Mouse (Mus musculus) ovary, postnatal 36 days (tissue): ENCODE measurements around the gene Hyal3.

Experiments used
- DNase-seq: peaks from one replicate; pipeline ENCODE4 v3.0.0; 2022; ENCODE audit warnings: low spot score, mixed read lengths

Hyal3 gene

DNA sequence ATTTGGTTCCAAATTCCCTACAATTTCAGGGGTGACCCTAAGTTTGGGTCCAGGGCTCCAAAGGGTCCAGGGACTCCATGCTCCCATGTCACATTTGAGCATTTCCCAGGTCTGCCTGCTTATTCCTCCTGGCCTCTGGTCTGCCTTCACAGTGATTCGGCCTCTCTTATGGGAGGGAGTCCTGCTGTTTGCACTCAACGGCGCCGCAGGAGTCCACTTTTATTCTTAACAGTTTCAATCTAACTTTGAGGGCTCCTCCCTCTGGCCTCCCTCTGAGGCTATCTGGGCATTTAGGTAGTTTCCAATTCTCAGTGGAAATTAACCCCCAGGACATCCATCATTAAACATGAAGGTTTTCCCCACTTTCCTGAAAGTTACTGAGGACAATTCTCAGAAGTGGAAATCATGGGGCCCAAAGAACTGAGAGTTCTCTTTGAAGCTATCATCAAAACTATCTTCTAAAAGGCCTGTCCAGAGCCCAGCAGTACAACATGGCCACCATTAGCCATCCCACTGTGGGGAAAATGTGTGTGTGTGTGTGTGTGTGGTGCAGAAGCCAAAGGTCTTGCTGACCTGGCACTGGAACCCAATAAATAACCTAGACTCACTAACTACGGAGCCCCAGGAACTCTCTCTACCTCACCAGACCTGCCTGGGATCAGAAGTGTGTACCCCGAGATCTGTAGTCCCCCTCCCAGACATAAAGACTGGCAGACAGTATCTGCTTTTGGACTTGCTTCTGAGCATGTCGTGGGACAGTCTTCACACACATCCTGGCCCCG is 13.9 kb downstream of the Hyal3 start:
- no peak for DNase-seq

GRCm38 (mm10) chr9:107596619-107597569 is 16.3 kb downstream of the Hyal3 start:
- no peak for DNase-seq

- no peak for DNase-seq
Measured at GRCm38 (mm10) chr9:107598385-107598784, 17.8 kb downstream of the Hyal3 start.

GRCm38 (mm10) chr9:107599433-107599832 is 18.8 kb downstream of the Hyal3 start:
- no peak for DNase-seq

- DNase-seq: no peak
Measured at GRCm38 (mm10) chr9:107599842-107600241, 19.2 kb downstream of the Hyal3 start.

DNA sequence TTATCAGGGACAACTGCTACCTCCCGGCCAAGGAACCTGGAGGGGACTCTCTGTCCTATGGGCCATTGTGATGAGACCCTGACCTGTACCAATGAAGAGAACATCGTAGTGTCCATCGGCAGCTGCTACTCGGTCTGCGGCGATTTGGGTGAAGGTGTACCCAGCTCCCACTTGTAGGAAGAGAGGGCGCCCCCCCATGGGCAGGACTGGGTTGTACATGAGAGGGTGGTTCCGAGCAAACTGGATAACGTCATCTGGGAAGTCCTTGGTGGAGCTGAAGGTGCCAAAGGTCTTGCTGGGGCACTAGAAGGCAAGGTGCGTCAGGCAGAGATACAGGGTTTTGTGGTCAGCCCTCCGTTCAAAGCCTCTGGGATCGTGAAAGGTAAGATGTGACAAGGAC is 20.1 kb downstream of the Hyal3 start:
- DNase-seq: no peak

GRCm38 (mm10) chr9:107601275-107601674 is 20.7 kb downstream of the Hyal3 start:
- DNase-seq: no peak

GRCm38 (mm10) chr9:107602068-107602648 is 21.5 kb downstream of the Hyal3 start:
- DNase-seq: peak; percentile 89

DNA sequence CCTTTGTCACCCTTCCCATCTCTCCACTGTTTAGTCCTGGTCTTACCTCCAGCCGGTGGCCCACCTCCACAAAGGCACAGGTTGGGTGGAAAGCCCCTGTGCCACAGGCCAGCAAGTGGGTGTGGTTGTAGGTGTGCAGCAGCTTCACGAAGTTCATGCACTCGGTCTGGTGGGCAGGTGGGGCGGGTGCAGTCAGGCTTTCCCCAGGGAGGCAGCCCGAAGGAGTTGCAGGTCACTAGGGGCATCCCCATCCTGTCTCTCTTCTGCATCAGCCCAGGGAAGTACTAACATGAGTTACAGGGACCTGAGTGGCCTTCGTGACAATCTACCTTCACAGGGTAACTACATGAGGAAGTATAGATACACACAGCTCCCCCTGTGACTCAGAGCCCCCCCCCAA is 22.6 kb downstream of the Hyal3 start:
- DNase-seq: no peak

GRCm38 (mm10) chr9:107605041-107605661 is 24.5 kb downstream of the Hyal3 start:
- peak; percentile 64 for DNase-seq

DNA sequence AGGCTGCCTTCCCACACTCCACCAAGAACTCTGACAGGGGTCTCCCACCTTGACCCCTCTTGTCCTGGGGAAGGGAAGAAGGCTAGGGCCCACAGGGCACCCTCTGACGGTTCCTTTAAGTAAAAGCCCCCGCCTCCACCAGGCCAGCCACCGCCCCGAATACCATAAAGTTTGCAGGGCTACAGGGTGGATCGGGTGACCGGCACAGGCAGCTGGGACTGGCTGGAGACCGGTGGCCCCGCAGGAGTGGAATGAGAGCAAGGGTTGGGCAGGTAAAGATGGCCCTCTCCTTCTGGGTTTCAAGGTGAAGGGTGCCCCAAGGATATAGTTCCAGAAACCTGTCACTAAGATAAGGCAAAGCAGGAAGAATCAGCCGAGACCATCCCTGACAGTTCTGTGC is 26.0 kb downstream of the Hyal3 start:
- no peak for DNase-seq

GRCm38 (mm10) chr9:107607036-107607435 is 26.4 kb downstream of the Hyal3 start:
- DNase-seq: no peak

- DNase-seq: no peak
Measured at GRCm38 (mm10) chr9:107607653-107608245, 27.1 kb downstream of the Hyal3 start.

- no peak for DNase-seq
Measured at GRCm38 (mm10) chr9:107608741-107609432, 28.3 kb downstream of the Hyal3 start, which contains the start of gene Sema3b. Sema3b (minus strand) TSS chr9:107609229.

DNA sequence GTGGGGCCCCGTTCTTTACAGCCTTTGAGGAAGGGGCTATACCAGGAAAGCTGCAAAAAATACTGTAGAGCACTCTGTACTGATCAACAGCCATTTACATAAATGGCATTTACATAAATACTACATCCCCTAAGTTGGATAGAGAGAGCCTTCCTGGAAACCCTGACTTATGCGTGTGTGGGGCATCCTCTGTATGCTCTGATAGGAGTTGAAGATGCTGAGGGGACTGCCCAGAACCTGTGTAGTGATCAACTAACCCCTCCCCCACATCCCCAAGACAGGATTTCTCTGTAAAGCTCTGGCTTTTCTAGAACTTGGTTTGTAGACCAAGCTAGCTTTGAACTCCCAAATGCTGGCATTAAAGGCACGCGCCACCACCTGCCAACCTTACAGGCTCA is 28.8 kb downstream of the Hyal3 start:
- DNase-seq: no peak

DNA sequence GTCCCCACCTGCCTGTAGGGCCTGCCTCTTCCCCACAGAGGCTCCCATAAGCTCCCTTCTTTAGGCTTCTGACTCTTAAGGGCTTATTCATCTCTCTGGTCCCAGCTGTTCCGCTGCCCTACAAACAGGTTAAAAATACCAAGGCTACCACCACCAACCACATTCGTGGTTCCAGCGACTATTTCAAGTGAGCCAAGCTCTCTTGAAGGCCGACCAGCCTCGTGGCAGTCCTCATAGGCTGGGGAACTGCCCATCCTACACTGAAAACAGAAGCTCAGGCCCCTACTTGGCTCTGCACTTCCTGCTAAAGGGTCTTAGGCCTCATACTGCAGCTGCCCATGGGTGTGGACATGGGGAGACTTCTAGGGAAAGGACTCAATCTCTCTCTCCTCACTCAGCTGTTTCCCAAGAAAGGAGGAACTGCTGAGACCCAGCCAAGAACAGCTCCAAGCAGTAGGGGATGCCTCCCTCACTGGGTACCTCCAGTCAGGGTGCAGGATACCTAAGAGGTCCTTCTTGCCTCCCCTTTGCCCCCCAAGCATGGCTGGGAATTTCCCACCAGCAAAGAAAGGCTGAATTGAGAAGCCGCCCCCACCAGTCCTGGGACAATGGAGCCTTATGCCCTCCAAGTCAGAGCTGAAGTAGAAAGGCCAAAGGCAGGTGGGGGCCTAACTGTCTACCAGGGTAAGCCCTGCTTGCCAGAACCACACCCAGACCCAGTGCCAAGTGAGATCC is 31.0 kb downstream of the Hyal3 start:
- DNase-seq: no peak

- DNase-seq: peak; percentile 99
Measured at GRCm38 (mm10) chr9:107612191-107612944, 31.8 kb downstream of the Hyal3 start.

- DNase-seq: no peak
Measured at GRCm38 (mm10) chr9:107612945-107613569, 32.4 kb downstream of the Hyal3 start.

GRCm38 (mm10) chr9:107615035-107615434 is 34.4 kb downstream of the Hyal3 start:
- no peak for DNase-seq
